Mouse (Mus musculus) liver, postnatal 0 days (tissue): ENCODE data around the gene Limch1.

ENCODE experiments used
- CTCF ChIP-seq: sonication (generic); IDR thresholded peaks from 2 replicates; pipeline ENCODE4 v1.5.1; 2016; ENCODE audit warnings: antibody characterized with exemption, low read depth
- EP300 ChIP-seq: IDR thresholded peaks from 2 replicates; pipeline ENCODE4 v1.6.1; 2016; ENCODE audit warnings: antibody characterized with exemption, low read depth, mild to moderate bottlenecking

DNA sequence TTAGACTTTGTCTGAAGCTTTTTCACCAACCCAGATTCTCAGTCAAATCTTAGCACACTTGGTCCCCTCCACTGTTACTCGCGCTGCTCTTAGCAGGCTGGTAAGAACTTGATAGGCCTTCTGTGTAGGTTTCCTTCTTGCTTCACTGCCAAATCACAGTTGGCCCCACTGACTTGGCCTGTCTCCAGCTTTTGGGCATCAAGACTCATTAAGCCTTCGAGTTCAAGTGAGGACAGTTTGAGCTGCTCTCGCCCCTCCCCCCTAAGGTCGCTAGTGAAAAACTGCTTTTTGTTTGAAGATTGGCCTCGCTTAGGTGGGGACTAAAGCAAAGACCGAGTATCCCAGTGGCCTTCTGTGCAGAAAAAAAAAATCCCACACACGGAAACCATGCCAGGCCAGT is 120.4 kb downstream of the Limch1 start:
- no peak for TF ChIP-seq CTCF
- no peak for TF ChIP-seq EP300
